Mouse (Mus musculus) heart, postnatal 14 days (tissue): ENCODE results near the gene Gm4131. TPM values are rescaled to one million over a fixed set of nuclear protein-coding genes. Genes with fewer than 3 reads are reported as not detected.
"Not testable (repeated sequence)": the region's sequence is repeated elsewhere in the genome, so short reads cannot be mapped to it uniquely, and the experiment has no call there.

Experiments
- DNase-seq, 2 experiments: peaks; one replicate each; pipeline ENCODE4 v3.0.0; 2021 to 2022
- intact Hi-C: fragments of 180-260 bp; cut with DNase I; formaldehyde crosslinking; loops from one replicate; pipeline ENCODE4 v1.15.1; 2025
- long read RNA-seq, 2 experiments: library from polyadenylated mRNA; stranded (forward); transcript quantifications; one replicate each; pipeline ENCODE4 v2.0.0; 2021
- total RNA-seq, 2 experiments: library from RNA; stranded (reverse); gene quantifications; 2 replicates each; pipeline ENCODE4 v1.2.3; 2021

Gene Gm4131
- not detected for total RNA-seq
- long read RNA-seq, experiment 1, result 0 reads
- long read RNA-seq, experiment 2, result 0 reads

- DNase-seq, intact Hi-C loops: not testable (repeated sequence)
Measured at GRCm38 (mm10) chr14:62566821-62567220, at the start of gene Gm4131. Gene Gm4131 (minus strand): TSS chr14:62566921.

- intact Hi-C loops, result loop anchor here (5.0 kb wide), 1 partner anchor 118 kb away; no protein-coding TSS in a partner anchor
- no peak for DNase-seq
Measured at GRCm38 (mm10) chr14:62609904-62610303, 43.2 kb upstream of the Gm4131 start.

- intact Hi-C loops, result loop anchor here (5.0 kb wide), 1 partner anchor 115 kb away; no protein-coding TSS in a partner anchor
- no peak for DNase-seq
Measured at GRCm38 (mm10) chr14:62607791-62608196, 41.1 kb upstream of the Gm4131 start.

- DNase-seq, result no peak
- intact Hi-C loops, result no loop called here
Measured at GRCm38 (mm10) chr14:62602869-62603268, 36.1 kb upstream of the Gm4131 start.

- intact Hi-C loops, result no loop called here
- DNase-seq, result no peak
Measured at GRCm38 (mm10) chr14:62602271-62602670, 35.5 kb upstream of the Gm4131 start.

- DNase-seq, result no peak
- intact Hi-C loops, result no loop called here
Measured at GRCm38 (mm10) chr14:62600109-62600522, 33.4 kb upstream of the Gm4131 start.

GRCm38 (mm10) chr14:62585338-62585737 lies 18.6 kb upstream of the Gm4131 start:
- intact Hi-C loops, result no loop called here
- DNase-seq, result no peak

- no peak for DNase-seq
- intact Hi-C loops, result no loop called here
Measured at GRCm38 (mm10) chr14:62584637-62585036, 17.9 kb upstream of the Gm4131 start.

GRCm38 (mm10) chr14:62581768-62582167 lies 15.0 kb upstream of the Gm4131 start:
- intact Hi-C loops, result no loop called here
- DNase-seq, result no peak

GRCm38 (mm10) chr14:62580945-62581344 lies 14.2 kb upstream of the Gm4131 start:
- DNase-seq, result no peak
- intact Hi-C loops, result no loop called here

- intact Hi-C loops, result no loop called here
- DNase-seq, result no peak
Measured at GRCm38 (mm10) chr14:62575862-62576261, 9.1 kb upstream of the Gm4131 start.

GRCm38 (mm10) chr14:62574906-62575305 lies 8.2 kb upstream of the Gm4131 start:
- intact Hi-C loops, result no loop called here
- DNase-seq, result no peak

GRCm38 (mm10) chr14:62573454-62573853 lies 6.7 kb upstream of the Gm4131 start:
- intact Hi-C loops, result no loop called here

GRCm38 (mm10) chr14:62570299-62570698 lies 3.6 kb upstream of the Gm4131 start:
- intact Hi-C loops, result no loop called here
- DNase-seq, result peak; percentile 20 to 24

More at GRCm38 (mm10) chr14:62573454-62573853, 6.7 kb upstream of the Gm4131 start:
- no peak for DNase-seq

- intact Hi-C loops, result no loop called here
Measured at GRCm38 (mm10) chr14:62569463-62569862, 2.7 kb upstream of the Gm4131 start.

GRCm38 (mm10) chr14:62563679-62564078 lies 3.0 kb downstream of the Gm4131 start:
- intact Hi-C loops, result no loop called here
- peak in 1 of 2 experiments; percentile 20 for DNase-seq

More at GRCm38 (mm10) chr14:62569463-62569862, 2.7 kb upstream of the Gm4131 start:
- DNase-seq, result no peak

- intact Hi-C loops, result no loop called here
- DNase-seq, result no peak
Measured at GRCm38 (mm10) chr14:62561875-62562748, 4.6 kb downstream of the Gm4131 start.

GRCm38 (mm10) chr14:62557111-62557510 lies 9.6 kb downstream of the Gm4131 start:
- DNase-seq, result no peak

GRCm38 (mm10) chr14:62555840-62556810 lies 10.6 kb downstream of the Gm4131 start:
- peak; percentile 8 to 12 for DNase-seq
- intact Hi-C loops, result loop anchor here (5.0 to 10.0 kb wide), 2 partner anchors 64 to 209 kb away; partner anchors contain the start of gene Ints6

More at GRCm38 (mm10) chr14:62557111-62557510, 9.6 kb downstream of the Gm4131 start:
- intact Hi-C loops, result loop anchor here (5.0 to 10.0 kb wide), 2 partner anchors 65 to 208 kb away; partner anchors contain the start of gene Ints6

- peak; percentile 72 to 74 for DNase-seq
- intact Hi-C loops, result loop anchor here (5.0 to 10.0 kb wide), 2 partner anchors 63 to 209 kb away; partner anchors contain the start of gene Ints6
Measured at GRCm38 (mm10) chr14:62555309-62555829, 11.4 kb downstream of the Gm4131 start, which contains the start of gene Fam124a. Gene Fam124a (plus strand): TSS chr14:62555737.
